Mouse (Mus musculus): ENCODE measurements around the gene Rps21. TPM values are rescaled to one million over a fixed set of nuclear protein-coding genes. Genes with fewer than 3 reads are reported as not detected.

Rps21 gene
- 560 and 577 TPM in 2 replicates for polyA plus RNA-seq (2016; fragmentation: Nextera tagmentation; extraction: Ambion mirVana)

GRCm38 (mm10) chr2:180257001-180257521 is at the start of gene Rps21:
TSS of gene Rps21 (plus strand) at chr2:180257377.
- no peaks in the 10 kb centered on the region for H3K9me3 ChIP-seq
- no peaks in the 10 kb centered on the region for H3K27me3 ChIP-seq (ENCODE audit: poor library complexity, severe bottlenecking)
- peak; percentile 98 for DNase-seq (ENCODE audit: extremely low spot score, low spot score)
- peak within 1 kb of the TSS; percentile 91 for H3K4me3 ChIP-seq
- peak within 1 kb of the TSS; percentile 94 for H3K27ac ChIP-seq
- peaks cover 46% of the 10 kb centered on the region for H3K36me3 ChIP-seq (replicated peaks)
- H3K4me1 ChIP-seq = peaks cover 26% of the 10 kb centered on the region
- under 1% methylated on average over 38 of the region's 38 CpGs for WGBS

DNA sequence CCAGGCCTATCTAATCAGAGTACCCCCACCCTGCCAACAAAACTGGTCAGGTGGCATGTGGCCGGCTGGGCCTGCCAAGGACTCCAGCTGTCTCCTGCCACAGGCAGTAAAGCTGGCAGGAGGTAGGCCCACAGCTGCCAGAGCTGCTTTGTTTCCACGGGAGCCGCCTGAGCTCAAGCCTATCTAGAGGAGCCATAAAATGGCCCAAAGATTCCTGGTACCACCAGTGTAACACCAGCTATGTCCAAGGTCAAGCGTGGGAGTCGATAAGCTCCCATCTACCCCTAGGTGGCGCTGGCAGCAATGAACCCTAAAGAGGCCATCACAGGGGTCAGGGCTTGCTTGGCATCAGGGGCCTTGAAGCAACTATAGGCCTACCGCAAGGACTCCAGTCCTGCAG is 49.3 kb upstream of the Rps21 start:
- Histone ChIP-seq H3K4me1 (peaks cover 3% of the 10 kb centered on the region; the same call in 1 of the 2 replicates), H3K9me3 (no peaks in the 10 kb centered on the region), H3K4me3 (no peak overlapping the region), H3K27ac (no peak overlapping the region), H3K36me3 (replicated peaks) (peaks cover 21% of the 10 kb centered on the region), H3K27me3 (ENCODE audit: poor library complexity, severe bottlenecking) (no peaks in the 10 kb centered on the region)
- DNase-seq (ENCODE audit: extremely low spot score, low spot score) = peak; percentile 41
- WGBS = 71% methylated on average over 7 of the region's 7 CpGs

- Histone ChIP-seq H3K9me3 (no peaks in the 10 kb centered on the region), H3K27ac (no peak overlapping the region), H3K4me1 (peaks cover 3% of the 10 kb centered on the region; the same call in 1 of the 2 replicates), H3K4me3 (no peak overlapping the region), H3K36me3 (replicated peaks) (peaks cover 26% of the 10 kb centered on the region), H3K27me3 (ENCODE audit: poor library complexity, severe bottlenecking) (no peaks in the 10 kb centered on the region)
- no peak for DNase-seq (ENCODE audit: extremely low spot score, low spot score)
- 75% methylated on average over 1 of the region's 1 CpGs for WGBS
Measured at GRCm38 (mm10) chr2:180208976-180209375, 48.2 kb upstream of the Rps21 start.

DNA sequence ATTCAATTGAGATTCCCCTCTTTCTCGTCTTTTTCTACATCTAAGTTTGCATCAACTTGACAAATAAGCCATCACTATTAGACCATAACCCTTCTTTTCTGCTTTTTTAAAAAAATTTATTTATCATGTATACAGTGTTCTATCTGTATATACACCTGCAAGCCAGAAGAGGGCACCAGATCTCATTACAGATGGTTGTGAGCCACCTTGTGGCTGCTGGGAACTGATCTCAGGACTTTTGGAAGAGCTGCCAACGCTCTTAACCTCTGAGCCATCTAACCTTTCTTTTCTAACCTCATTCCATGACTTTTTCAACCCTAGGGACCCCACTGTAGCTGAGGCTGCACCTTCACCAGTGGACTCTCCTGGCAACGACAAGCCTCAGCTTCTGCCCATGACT is 44.9 kb upstream of the Rps21 start:
- H3K36me3 ChIP-seq (replicated peaks) = peaks cover 9% of the 10 kb centered on the region; the same call in 1 of the 2 replicates
- WGBS = 92% methylated on average over 3 of the region's 3 CpGs
- peaks cover 23% of the 10 kb centered on the region for H3K4me1 ChIP-seq

DNA sequence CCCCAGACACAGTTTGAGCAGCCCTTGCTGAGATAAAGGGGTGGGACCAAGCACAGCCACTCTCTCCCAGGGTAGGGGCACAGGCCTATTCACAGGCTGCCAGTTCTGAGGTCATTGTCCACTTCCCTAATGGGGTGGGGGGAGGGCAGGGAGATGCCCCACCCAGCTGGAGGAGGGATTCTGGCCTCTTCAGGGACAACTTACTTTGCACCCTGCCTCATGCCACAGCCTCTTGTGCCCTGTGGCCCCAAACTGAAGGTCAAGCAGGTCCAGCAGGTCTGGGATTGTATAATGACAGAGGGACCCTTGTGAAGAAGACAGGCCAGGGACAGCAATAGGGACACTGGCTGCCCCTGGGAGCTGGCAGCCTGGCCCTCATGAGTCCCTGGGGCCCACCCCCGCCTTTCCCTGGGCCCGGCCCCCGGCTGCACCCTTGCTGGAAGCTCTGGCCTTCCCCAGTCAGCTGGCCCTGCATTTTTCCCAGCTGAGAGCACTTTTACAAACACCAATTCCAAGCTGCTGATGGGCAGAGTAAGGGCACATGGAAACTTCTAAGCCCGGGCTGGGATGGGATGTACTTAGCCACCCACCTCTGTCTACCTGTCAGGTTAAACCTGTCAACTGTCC is 42.7 kb upstream of the Rps21 start:
- no peak for DNase-seq (ENCODE audit: extremely low spot score, low spot score)
- Histone ChIP-seq H3K27me3 (ENCODE audit: poor library complexity, severe bottlenecking) (no peaks in the 10 kb centered on the region), H3K4me1 (peaks cover 42% of the 10 kb centered on the region), H3K9me3 (no peaks in the 10 kb centered on the region), H3K36me3 (replicated peaks) (peaks cover 9% of the 10 kb centered on the region; the same call in 1 of the 2 replicates), H3K27ac (peak overlapping the region; percentile 67), H3K4me3 (no peak overlapping the region)
- WGBS = 92% methylated on average over 4 of the region's 4 CpGs

More for the DNA sequence above, 44.9 kb upstream of the Rps21 start:
- H3K9me3 ChIP-seq = no peaks in the 10 kb centered on the region
- no peak for DNase-seq (ENCODE audit: extremely low spot score, low spot score)
- no peak overlapping the region for H3K27ac ChIP-seq
- no peaks in the 10 kb centered on the region for H3K27me3 ChIP-seq (ENCODE audit: poor library complexity, severe bottlenecking)
- H3K4me3 ChIP-seq = no peak overlapping the region

- no peak overlapping the region for H3K4me3 ChIP-seq
- no peak for DNase-seq (ENCODE audit: extremely low spot score, low spot score)
- H3K36me3 ChIP-seq (replicated peaks) = peaks cover 9% of the 10 kb centered on the region; the same call in 1 of the 2 replicates
- H3K9me3 ChIP-seq = no peaks in the 10 kb centered on the region
- WGBS = 83% methylated on average over 8 of the region's 8 CpGs
- no peaks in the 10 kb centered on the region for H3K27me3 ChIP-seq (ENCODE audit: poor library complexity, severe bottlenecking)
- H3K4me1 ChIP-seq = peaks cover 48% of the 10 kb centered on the region
- peak overlapping the region; percentile 22; the same call in 1 of the 2 replicates for H3K27ac ChIP-seq
Measured at GRCm38 (mm10) chr2:180215011-180215461, 42.1 kb upstream of the Rps21 start.

DNA sequence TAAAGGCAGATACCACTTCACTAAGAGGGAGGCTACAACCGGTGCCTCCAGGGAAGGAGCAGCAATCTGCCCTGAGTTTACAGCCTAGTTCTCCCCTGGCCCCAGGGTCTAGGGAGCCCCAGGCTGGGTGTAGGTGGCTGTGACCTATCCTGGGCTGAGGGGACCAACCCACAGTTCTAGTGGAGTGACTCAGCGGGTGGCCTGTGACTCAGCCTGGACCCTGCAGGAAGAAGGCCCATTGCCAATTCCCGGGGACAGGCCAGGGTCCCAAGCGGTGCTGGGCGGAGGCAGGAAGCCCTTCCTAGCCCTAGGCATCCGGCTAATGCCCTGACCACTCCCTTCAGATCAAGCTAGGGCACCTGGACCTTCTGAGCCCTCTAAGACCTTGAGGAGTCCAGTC is 41.2 kb upstream of the Rps21 start:
- Histone ChIP-seq H3K9me3 (no peaks in the 10 kb centered on the region), H3K27me3 (ENCODE audit: poor library complexity, severe bottlenecking) (no peaks in the 10 kb centered on the region), H3K4me3 (no peak overlapping the region), H3K4me1 (peaks cover 52% of the 10 kb centered on the region), H3K27ac (peak overlapping the region; percentile 49), H3K36me3 (replicated peaks) (peaks cover 13% of the 10 kb centered on the region; the same call in 1 of the 2 replicates)
- DNase-seq (ENCODE audit: extremely low spot score, low spot score) = no peak
- WGBS = 82% methylated on average over 6 of the region's 6 CpGs

GRCm38 (mm10) chr2:180216921-180217320 is 40.3 kb upstream of the Rps21 start:
- Histone ChIP-seq H3K4me1 (peaks cover 53% of the 10 kb centered on the region), H3K27ac (no peak overlapping the region), H3K4me3 (no peak overlapping the region), H3K27me3 (ENCODE audit: poor library complexity, severe bottlenecking) (no peaks in the 10 kb centered on the region), H3K36me3 (replicated peaks) (peaks cover 10% of the 10 kb centered on the region; the same call in 1 of the 2 replicates), H3K9me3 (no peaks in the 10 kb centered on the region)
- WGBS = 70% methylated on average over 5 of the region's 5 CpGs
- no peak for DNase-seq (ENCODE audit: extremely low spot score, low spot score)

DNA sequence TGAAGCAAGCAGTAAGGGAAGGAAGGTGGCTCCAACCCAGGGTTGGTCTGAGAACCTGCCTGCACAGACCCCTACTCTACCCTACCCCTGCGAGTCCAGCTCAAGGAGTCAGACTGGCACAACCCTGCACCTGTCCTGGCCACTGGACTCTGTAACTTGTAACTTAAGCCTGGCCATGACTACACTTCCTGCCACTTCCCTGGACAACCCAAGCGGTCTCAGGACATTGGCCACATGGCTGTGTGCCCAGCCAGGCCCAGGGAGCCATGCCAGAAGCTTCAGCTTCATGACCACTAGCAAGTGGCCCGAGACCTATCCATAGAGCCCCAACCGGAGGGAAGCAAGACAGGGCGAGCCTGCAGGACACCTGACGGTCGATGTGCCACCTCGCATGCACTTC is 39.6 kb upstream of the Rps21 start:
- H3K9me3 ChIP-seq = no peaks in the 10 kb centered on the region
- H3K36me3 ChIP-seq (replicated peaks) = peaks cover 10% of the 10 kb centered on the region; the same call in 1 of the 2 replicates
- no peak for DNase-seq (ENCODE audit: extremely low spot score, low spot score)
- peaks cover 60% of the 10 kb centered on the region for H3K4me1 ChIP-seq
- 82% methylated on average over 8 of the region's 8 CpGs for WGBS
- no peak overlapping the region for H3K4me3 ChIP-seq
- H3K27me3 ChIP-seq (ENCODE audit: poor library complexity, severe bottlenecking) = no peaks in the 10 kb centered on the region
- H3K27ac ChIP-seq = peak overlapping the region; percentile 69; the same call in 1 of the 2 replicates

DNA sequence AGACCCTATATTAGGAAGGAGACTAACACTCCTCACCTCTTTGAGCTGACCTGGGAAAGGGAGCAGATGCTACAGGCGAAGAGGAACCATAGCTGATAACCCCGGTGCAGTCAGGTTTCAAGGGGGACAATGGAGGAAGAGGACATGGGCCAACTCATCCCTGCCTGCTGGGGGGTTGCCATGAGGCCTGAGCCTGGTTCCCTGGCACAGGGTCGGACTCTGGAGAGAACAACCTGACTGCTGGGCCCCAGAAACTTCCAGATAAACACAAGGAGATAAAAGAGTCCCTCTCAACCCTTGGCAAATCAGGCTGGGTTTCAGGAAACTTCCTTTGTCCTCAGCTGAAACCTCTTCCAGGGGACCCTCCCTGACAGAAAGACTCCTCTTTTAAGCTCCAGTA is 38.9 kb upstream of the Rps21 start:
- H3K27me3 ChIP-seq (ENCODE audit: poor library complexity, severe bottlenecking) = peaks cover 6% of the 10 kb centered on the region
- H3K36me3 ChIP-seq (replicated peaks) = peaks cover 6% of the 10 kb centered on the region; the same call in 1 of the 2 replicates
- WGBS = 73% methylated on average over 3 of the region's 3 CpGs
- H3K27ac ChIP-seq = peak overlapping the region; percentile 69
- no peak overlapping the region for H3K4me3 ChIP-seq
- peaks cover 67% of the 10 kb centered on the region for H3K4me1 ChIP-seq
- no peaks in the 10 kb centered on the region for H3K9me3 ChIP-seq
- DNase-seq (ENCODE audit: extremely low spot score, low spot score) = no peak

DNA sequence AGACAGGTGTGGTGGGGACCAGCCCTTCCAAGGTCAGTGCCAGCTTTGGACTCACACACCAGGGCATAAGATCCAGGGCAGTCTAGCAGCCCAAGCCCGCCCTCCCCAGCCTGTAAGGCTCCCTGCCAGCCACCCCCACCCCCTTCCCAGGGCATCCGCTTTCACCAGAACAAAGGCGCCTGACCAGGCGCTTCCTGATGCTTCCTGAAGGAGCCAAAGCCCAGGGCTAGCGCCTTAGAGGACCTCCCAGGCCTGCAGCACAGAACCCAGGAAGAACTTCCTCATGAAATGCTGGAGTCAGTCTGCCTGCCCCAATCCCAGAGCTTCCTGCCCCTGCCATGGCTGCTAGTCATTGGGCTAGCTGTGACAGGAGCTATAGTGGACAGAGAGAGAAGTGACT is 38.5 kb upstream of the Rps21 start:
- H3K27ac ChIP-seq = peak overlapping the region; percentile 69

GRCm38 (mm10) chr2:180219145-180219943 is 37.8 kb upstream of the Rps21 start:
- peaks cover 17% of the 10 kb centered on the region for H3K27me3 ChIP-seq (ENCODE audit: poor library complexity, severe bottlenecking)
- H3K4me1 ChIP-seq = peaks cover 74% of the 10 kb centered on the region
- 0 out of 2 replicates have a peak overlapping the region, but pooled peaks have one; percentile 69 for H3K27ac ChIP-seq
- H3K36me3 ChIP-seq (replicated peaks) = peaks cover 4% of the 10 kb centered on the region; the same call in 1 of the 2 replicates
- no peak for DNase-seq (ENCODE audit: extremely low spot score, low spot score)
- no peak overlapping the region for H3K4me3 ChIP-seq
- H3K9me3 ChIP-seq = no peaks in the 10 kb centered on the region
- WGBS = 82% methylated on average over 15 of the region's 15 CpGs

More for the DNA sequence above, 38.5 kb upstream of the Rps21 start:
- Histone ChIP-seq H3K27me3 (ENCODE audit: poor library complexity, severe bottlenecking) (peaks cover 11% of the 10 kb centered on the region), H3K4me3 (no peak overlapping the region), H3K9me3 (no peaks in the 10 kb centered on the region), H3K4me1 (peaks cover 71% of the 10 kb centered on the region), H3K36me3 (replicated peaks) (peaks cover 4% of the 10 kb centered on the region; the same call in 1 of the 2 replicates)
- 20% methylated on average over 5 of the region's 5 CpGs for WGBS
- DNase-seq (ENCODE audit: extremely low spot score, low spot score) = no peak

Measured in forebrain, embryonic 10.5 days (tissue).